Mouse (Mus musculus) lung, postnatal 0 days (tissue): Measurements from ENCODE around the gene Nom1.

ENCODE experiments used
- CTCF ChIP-seq: IDR thresholded peaks from 2 replicates; pipeline ENCODE4 v1.5.1; 2016; ENCODE audit warnings: antibody characterized with exemption, mild to moderate bottlenecking
- EP300 ChIP-seq: IDR thresholded peaks from 2 replicates; pipeline ENCODE4 v1.6.1; 2016; ENCODE audit warnings: antibody characterized with exemption, mild to moderate bottlenecking, control low read depth

DNA sequence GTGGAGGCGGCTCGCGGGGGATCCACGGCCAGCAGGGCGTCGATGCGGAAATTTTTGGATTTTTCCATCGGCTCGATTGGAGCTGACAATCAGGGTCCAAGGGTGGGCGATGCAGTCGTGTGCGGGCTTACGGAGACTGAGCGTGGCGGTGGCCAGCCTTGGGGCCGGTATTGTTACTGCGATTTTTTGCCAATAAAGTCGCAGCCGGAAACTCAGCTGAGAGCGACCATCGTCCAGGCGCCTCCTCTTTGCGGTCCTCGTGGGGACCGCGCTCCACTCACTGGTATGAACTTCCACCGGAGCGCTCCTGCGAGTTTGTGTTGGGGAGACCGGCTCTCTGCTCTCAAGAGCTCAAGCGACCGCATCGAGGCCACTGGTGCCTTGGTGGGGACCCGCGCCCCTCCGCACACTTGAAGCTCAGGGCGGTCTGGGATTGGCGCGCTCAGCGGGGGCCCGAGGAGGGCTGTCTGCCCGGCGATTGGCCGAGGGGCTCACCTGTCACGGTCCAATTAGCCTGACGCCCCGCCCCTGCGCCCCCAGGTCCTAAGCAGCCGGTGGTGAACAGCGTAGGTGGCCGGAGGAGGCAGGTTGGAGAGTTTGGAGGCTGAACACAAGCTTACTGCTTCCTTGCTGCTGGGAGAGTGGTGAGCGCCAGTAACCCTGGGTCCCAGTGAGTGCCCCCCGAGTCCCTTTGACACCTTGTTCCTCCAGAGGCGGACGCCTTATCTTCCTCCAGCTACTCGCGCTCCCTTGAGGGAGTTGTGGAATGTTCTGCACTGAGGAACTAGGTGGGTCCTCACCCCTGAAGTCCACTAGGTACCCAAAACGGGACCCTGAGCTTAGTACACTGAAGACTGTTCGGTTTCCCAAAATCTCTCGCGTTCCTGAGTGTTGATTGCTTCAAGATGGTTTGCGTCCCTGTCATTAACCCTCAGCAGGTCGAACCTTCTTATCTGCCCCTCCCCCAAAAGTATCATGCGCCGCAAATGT is 44.0 kb downstream of the Nom1 start, which contains the start of gene Mnx1:
- no peak for TF ChIP-seq EP300
- TF ChIP-seq CTCF, result no peak
